Mouse (Mus musculus) forelimb bud, embryonic 11.5 days (tissue): ENCODE data around the gene Igf2bp1.

Experiments
- DNase-seq: peaks from one replicate; pipeline ENCODE4 v3.0.0-alpha.2; 2012; ENCODE audit warnings: low read depth, low spot score

The Igf2bp1 gene

GRCm38 (mm10) chr11:96005403-96006271, at the start of gene Igf2bp1:
Gene Igf2bp1 (minus strand): TSS chr11:96005940.
- DNase-seq: peak; percentile 82

- no peak for DNase-seq
These were observed 45.1 kb upstream of the Igf2bp1 start for GRCm38 (mm10) chr11:96050854-96051253.

DNA sequence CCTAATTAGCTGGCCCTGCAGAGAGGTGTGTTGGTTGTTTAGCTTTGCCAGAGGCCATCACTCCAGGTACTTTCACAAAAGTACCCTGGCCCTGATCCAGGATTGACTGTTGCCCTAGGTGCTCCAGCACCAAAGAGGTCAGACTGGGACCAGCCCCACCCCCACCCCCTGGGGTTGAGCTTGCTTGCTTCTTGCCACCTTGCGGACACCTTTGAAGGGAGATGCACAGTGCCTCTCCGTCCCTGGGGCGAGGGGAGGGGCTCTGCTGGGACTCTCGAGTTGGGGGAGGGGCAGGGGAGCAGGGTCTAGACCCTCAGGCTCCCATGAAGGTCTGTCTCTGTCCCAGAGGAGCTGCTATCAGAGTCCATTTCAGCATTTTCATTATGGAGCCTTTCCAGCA, 44.2 kb upstream of the Igf2bp1 start:
- no peak for DNase-seq

GRCm38 (mm10) chr11:96047469-96048373, 42.0 kb upstream of the Igf2bp1 start:
- DNase-seq: no peak

GRCm38 (mm10) chr11:96046793-96047192, 41.1 kb upstream of the Igf2bp1 start:
- DNase-seq: no peak

DNA sequence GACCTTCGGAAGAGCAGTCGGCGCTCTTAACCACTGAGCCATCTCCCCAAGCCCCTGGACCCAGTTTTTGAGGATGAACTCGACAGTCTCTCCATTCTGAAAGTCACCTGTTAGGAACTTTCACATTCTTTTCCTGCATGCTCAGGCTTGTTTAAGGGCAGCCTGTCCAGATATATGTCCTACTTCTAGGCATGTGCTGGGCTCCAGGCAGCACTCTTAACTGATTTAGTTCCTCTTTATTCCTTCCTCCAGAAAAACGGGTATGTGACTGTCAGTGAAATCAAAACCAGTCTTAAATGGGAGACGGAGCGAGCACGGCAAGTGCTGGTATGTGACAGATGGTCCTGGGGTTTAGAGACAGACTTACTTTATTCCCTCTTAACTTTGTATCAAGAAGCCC, 40.3 kb upstream of the Igf2bp1 start:
- no peak for DNase-seq

DNA sequence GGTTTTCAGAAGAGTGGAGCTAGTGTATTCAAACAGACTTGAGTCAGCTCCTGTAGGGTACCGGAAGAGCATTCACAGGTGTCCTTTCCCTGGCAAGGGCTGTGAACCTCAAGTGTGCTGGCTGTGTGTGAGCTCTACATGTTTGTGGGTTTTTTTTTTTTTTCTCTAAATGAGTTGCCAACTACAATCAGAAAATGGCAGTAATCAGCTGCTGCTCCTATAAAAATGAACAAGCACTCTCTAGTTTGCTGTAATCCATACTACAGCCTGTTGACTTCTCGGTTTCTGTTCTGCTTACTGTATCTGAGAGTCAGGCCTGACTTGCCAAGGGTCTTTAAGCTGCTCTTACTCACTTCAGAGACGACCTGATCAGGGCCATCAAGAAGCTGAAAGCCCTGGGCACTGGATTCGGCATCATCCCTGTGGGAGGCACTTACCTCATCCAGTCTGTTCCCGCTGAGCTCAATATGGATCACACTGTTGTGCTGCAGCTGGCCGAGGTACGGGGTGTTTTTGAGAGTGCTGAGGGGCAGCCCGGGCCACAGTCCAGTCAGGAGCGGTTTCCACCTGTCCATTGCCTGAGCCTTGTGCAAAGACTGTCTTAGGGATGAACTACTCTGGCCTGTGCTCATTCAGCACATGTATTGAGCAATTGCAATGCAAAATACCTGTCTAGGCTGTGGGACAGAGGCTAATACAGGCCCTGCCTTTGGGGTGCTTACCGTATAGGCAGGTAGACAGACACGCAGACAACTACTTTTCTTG, 39.2 kb upstream of the Igf2bp1 start:
- no peak for DNase-seq

DNA sequence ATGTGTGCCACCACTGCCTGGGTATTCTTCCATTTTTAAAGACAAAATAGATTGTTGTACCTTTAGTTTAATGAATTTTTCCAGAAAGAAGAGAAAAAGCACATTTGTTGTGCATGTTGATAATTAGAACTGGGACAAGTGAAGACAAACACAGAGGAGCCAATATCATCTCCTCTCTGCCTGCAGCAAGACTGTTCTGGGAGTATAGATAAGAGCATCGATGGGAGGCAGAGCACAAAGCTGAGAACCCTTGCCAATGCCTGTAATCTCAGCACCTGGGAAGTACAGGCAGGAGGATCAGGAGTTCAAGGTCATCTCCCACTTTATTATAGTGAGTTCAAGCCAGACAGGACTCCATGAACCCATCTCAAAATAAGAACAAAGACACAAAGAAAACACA, 32.8 kb upstream of the Igf2bp1 start:
- DNase-seq: no peak

DNA sequence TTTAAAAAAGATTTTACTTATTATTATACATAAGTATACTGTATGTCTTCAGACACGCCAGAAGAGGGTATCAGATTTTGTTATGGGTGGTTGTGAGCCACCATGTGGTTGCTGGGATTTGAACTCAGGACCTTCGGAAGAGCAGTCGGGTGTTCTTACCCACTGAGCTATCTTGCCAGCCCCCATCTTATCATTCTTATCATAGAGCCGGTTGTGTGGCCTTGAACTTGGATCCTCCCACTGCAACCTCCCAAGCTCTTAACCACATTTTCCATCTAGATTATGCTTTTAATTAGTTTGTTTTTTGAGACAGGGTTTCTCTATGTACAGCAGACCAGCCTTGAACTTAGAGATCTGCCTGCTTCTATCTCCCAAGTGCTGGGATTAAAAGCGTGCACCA, 31.8 kb upstream of the Igf2bp1 start:
- no peak for DNase-seq

GRCm38 (mm10) chr11:96035133-96035532, 29.4 kb upstream of the Igf2bp1 start:
- no peak for DNase-seq

DNA sequence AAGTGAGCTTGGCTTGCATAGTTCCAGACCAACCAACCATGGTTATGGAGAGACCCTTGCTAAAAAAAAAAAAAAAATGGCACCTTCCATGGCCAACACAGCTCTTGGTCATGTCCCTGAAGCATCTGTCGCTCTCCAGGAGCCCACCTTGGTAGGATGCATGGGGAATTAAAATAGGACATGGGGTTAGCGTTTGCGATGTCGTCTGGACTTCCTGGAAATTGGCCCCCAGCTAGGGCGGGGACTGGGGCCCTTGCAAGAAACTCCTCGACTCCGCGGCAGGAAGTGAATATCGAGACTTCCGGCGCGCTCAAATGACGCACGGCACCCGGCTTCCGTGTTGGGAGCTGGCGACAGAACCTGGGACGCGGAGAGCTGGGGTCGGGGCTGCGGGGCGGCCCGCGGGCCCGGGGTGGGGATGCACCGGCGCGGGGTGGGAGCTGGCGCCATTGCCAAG, 28.9 kb upstream of the Igf2bp1 start, which contains the start of gene Snf8:
Snf8 (plus strand) TSS at position 290 of the 457 bp plus-strand sequence.
- DNase-seq: peak; percentile 91

GRCm38 (mm10) chr11:96034116-96034515, 28.4 kb upstream of the Igf2bp1 start:
- no peak for DNase-seq

- no peak for DNase-seq
These were observed 27.5 kb upstream of the Igf2bp1 start for GRCm38 (mm10) chr11:96033264-96033663.

GRCm38 (mm10) chr11:96031701-96032100, 26.0 kb upstream of the Igf2bp1 start:
- no peak for DNase-seq

DNA sequence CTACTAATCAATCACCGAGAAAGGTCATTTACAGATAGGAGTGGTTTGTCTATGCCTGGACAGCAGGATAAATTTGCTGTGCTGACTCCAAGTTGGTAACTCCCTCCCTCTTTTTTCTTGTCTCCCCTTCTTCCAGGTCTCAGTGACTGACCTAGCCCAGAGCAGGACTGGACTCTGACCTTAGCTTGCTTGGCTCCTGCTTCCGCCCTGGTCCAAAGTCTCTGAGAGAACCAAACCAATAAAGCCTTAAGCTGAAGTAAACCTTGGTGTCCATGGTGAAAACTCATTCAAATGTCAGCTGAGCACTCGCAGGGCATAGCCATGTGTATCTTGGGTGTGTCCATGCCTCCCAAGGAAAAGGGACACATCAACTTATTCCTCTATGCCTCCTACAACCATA, 24.8 kb upstream of the Igf2bp1 start:
- no peak for DNase-seq

GRCm38 (mm10) chr11:96028130-96028529, 22.4 kb upstream of the Igf2bp1 start:
- DNase-seq: no peak

GRCm38 (mm10) chr11:96020622-96021021, 14.9 kb upstream of the Igf2bp1 start:
- no peak for DNase-seq

DNA sequence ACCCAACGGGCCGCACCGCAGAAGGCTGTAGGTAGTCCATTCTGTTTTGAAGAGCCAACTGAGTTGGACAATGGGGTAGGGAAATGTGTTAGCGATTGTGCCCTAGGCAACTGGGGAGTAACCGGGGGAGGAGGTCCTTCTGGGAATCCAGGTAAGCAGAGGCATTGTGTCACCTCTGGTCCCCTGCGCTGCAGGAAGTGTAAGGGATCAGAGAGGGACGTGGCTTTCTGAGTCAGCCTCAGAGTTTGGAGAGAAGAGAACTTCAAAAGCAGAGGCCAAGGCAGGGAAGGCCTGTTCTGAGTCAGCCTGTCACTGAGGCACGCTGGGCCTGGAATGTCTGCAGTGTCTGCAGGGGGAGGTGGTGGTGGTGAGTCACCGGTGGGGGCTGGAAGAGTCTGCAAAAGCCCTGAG, 12.2 kb upstream of the Igf2bp1 start:
- DNase-seq: no peak

DNA sequence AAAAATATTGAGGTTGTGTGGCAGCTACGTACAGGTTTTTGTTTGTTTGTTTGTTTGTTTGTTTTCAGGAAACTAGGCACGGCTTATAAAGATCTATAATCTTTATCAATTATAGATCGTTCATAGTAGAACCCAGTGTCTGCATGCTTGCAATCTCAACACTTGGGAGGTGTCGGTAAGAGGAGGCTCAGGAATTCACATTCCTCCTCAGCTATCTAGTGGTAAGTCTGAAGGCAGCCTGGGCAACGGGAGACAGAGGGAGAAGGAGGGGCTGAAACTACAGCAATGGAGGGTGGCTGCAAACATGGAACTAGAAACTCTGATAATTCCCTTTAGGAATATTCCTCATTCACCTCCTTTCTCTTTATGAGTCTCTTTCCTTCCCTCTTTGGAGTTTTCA, 9.7 kb upstream of the Igf2bp1 start:
- no peak for DNase-seq

GRCm38 (mm10) chr11:96011982-96012381, 6.2 kb upstream of the Igf2bp1 start:
- DNase-seq: no peak

DNA sequence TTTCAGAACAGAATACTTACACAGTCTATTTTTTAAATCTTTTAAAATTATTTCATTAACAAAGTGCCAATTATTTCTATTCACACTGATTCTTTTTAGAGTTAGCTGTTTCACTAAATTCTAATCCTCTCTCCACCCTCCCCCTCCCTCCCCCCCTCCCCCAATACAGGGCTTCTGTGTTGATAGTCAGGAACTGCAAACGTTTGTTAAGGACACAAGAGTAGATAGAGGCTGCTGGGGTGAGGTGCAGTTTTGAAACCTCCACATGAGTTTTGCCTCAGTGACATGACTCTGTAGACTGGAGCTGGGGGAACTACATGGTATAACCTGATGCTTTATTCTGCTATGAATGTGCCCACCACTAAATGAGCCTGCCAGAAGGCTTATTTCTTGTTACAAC, 3.1 kb upstream of the Igf2bp1 start:
- no peak for DNase-seq
